Mouse (Mus musculus) megakaryocyte, embryonic 14.5 days (primary cell): Measurements from ENCODE around the gene Zbtb16. TPM values are rescaled to one million over a fixed set of nuclear protein-coding genes. Genes with fewer than 3 reads are reported as not detected.

Source experiments
- H3K27me3 ChIP-seq: replicated peaks from 2 replicates; pipeline ENCODE3; 2012; ENCODE audit warnings: inconsistent platforms
- H3K36me3 ChIP-seq: replicated peaks from 2 replicates; pipeline ENCODE3; 2012; ENCODE audit warnings: low read length, inconsistent platforms, mixed read lengths
- H3K4me1 ChIP-seq: 2 replicates; pipeline ENCODE4 v1.6.1; 2012; ENCODE audit warnings: inconsistent platforms
- H3K4me3 ChIP-seq: replicated peaks from 2 replicates; pipeline ENCODE3; 2012; ENCODE audit warnings: moderate library complexity, mild to moderate bottlenecking, inconsistent platforms
- H3K9me3 ChIP-seq: 2 replicates; pipeline ENCODE4 v1.6.1; 2012; ENCODE audit warnings: inconsistent platforms
- FLI1 ChIP-seq: IDR thresholded peaks from 2 replicates; pipeline ENCODE4 v1.6.1; 2012; ENCODE audit warnings: low read length, inconsistent platforms, mixed read lengths
- GATA1 ChIP-seq: IDR thresholded peaks from 3 replicates; pipeline ENCODE4 v1.6.1; 2012; ENCODE audit warnings: mixed read lengths, low read length, inconsistent platforms, borderline replicate concordance
- polyA plus RNA-seq: library from polyadenylated mRNA; stranded (reverse); fragments of >175 nt; gene quantifications from 2 replicates; pipeline ENCODE4 v1.2.3, GENCODE M21; 2012; ENCODE audit warnings: low replicate concordance; ENCODE audit not compliant: insufficient read depth

Zbtb16 gene
- polyA plus RNA-seq, 1 experiment = 1.8 TPM

- peaks cover 14% of the 10 kb centered on the region for H3K36me3 ChIP-seq
- TF ChIP-seq GATA1 (no peak), FLI1 (no peak)
Measured at GRCm38 (mm10) chr9:48685721-48686120, 150.3 kb downstream of the Zbtb16 start.

GRCm38 (mm10) chr9:48684144-48684543, 151.9 kb downstream of the Zbtb16 start:
- no peak for TF ChIP-seq FLI1
- TF ChIP-seq GATA1 = no peak
- Histone ChIP-seq H3K27me3 (no peaks in the 10 kb centered on the region), H3K36me3 (peaks cover 15% of the 10 kb centered on the region), H3K9me3 (no peaks in the 10 kb centered on the region), H3K4me1 (peaks cover 16% of the 10 kb centered on the region), H3K4me3 (no peak overlapping the region)

More at GRCm38 (mm10) chr9:48685721-48686120, 150.3 kb downstream of the Zbtb16 start:
- Histone ChIP-seq H3K4me1 (peaks cover 31% of the 10 kb centered on the region), H3K4me3 (no peak overlapping the region), H3K27me3 (no peaks in the 10 kb centered on the region), H3K9me3 (no peaks in the 10 kb centered on the region)

- H3K4me3 ChIP-seq = no peak overlapping the region
- no peaks in the 10 kb centered on the region for H3K9me3 ChIP-seq
- peaks cover 20% of the 10 kb centered on the region for H3K36me3 ChIP-seq
- no peak for TF ChIP-seq GATA1
- no peak for TF ChIP-seq FLI1
- H3K4me1 ChIP-seq = peaks cover 10% of the 10 kb centered on the region; the same call in 1 of the 2 replicates
- H3K27me3 ChIP-seq = no peaks in the 10 kb centered on the region
Measured at GRCm38 (mm10) chr9:48681193-48681592, 154.8 kb downstream of the Zbtb16 start.

- no peaks in the 10 kb centered on the region for H3K9me3 ChIP-seq
- no peak overlapping the region for H3K4me3 ChIP-seq
- H3K4me1 ChIP-seq = peaks cover 11% of the 10 kb centered on the region; the same call in 1 of the 2 replicates
- H3K27me3 ChIP-seq = no peaks in the 10 kb centered on the region
- peaks cover 11% of the 10 kb centered on the region for H3K36me3 ChIP-seq
- TF ChIP-seq GATA1 = no peak
- no peak for TF ChIP-seq FLI1
Measured at GRCm38 (mm10) chr9:48678426-48679358, 157.3 kb downstream of the Zbtb16 start.

- Histone ChIP-seq H3K36me3 (peaks cover 20% of the 10 kb centered on the region), H3K4me3 (no peak overlapping the region), H3K27me3 (no peaks in the 10 kb centered on the region), H3K4me1 (peaks cover 14% of the 10 kb centered on the region; the same call in 1 of the 2 replicates), H3K9me3 (no peaks in the 10 kb centered on the region)
- TF ChIP-seq FLI1 (no peak), GATA1 (no peak)
Measured at GRCm38 (mm10) chr9:48675151-48675790, 160.8 kb downstream of the Zbtb16 start.

- peaks cover 22% of the 10 kb centered on the region for H3K36me3 ChIP-seq
- no peak overlapping the region for H3K4me3 ChIP-seq
- H3K9me3 ChIP-seq = no peaks in the 10 kb centered on the region
- TF ChIP-seq GATA1 (no peak), FLI1 (no peak)
- no peaks in the 10 kb centered on the region for H3K27me3 ChIP-seq
- peaks cover 14% of the 10 kb centered on the region; the same call in 1 of the 2 replicates for H3K4me1 ChIP-seq
Measured at GRCm38 (mm10) chr9:48674359-48675015, 161.5 kb downstream of the Zbtb16 start.

- no peaks in the 10 kb centered on the region for H3K9me3 ChIP-seq
- no peak overlapping the region for H3K4me3 ChIP-seq
- TF ChIP-seq FLI1 = no peak
- TF ChIP-seq GATA1 = no peak
- H3K4me1 ChIP-seq = peaks cover 9% of the 10 kb centered on the region; the same call in 1 of the 2 replicates
- peaks cover 22% of the 10 kb centered on the region for H3K36me3 ChIP-seq
- H3K27me3 ChIP-seq = no peaks in the 10 kb centered on the region
Measured at GRCm38 (mm10) chr9:48673804-48674203, 162.2 kb downstream of the Zbtb16 start.

GRCm38 (mm10) chr9:48673213-48673612, 162.8 kb downstream of the Zbtb16 start:
- H3K4me1 ChIP-seq = peaks cover 9% of the 10 kb centered on the region; the same call in 1 of the 2 replicates
- no peaks in the 10 kb centered on the region for H3K27me3 ChIP-seq
- TF ChIP-seq GATA1 (no peak), FLI1 (no peak)

GRCm38 (mm10) chr9:48671841-48672240, 164.2 kb downstream of the Zbtb16 start:
- Histone ChIP-seq H3K4me1 (peaks cover 18% of the 10 kb centered on the region), H3K9me3 (no peaks in the 10 kb centered on the region), H3K4me3 (no peak overlapping the region), H3K27me3 (no peaks in the 10 kb centered on the region), H3K36me3 (peaks cover 22% of the 10 kb centered on the region)
- TF ChIP-seq FLI1 (no peak), GATA1 (no peak)

More at GRCm38 (mm10) chr9:48673213-48673612, 162.8 kb downstream of the Zbtb16 start:
- Histone ChIP-seq H3K36me3 (peaks cover 22% of the 10 kb centered on the region), H3K4me3 (no peak overlapping the region), H3K9me3 (no peaks in the 10 kb centered on the region)
